Mouse (Mus musculus) olfactory bulb, adult 2 months (tissue): ENCODE data around the gene Tpcn1. TPM values are rescaled to one million over a fixed set of nuclear protein-coding genes. Genes with fewer than 3 reads are reported as not detected.

Experiments used
- H3K27ac ChIP-seq: fragments of 200-500 bp; 2 replicates; pipeline ENCODE4 v1.5.1; 2012; ENCODE audit warnings: low read depth, low read length; ENCODE audit not compliant: insufficient read depth
- H3K4me1 ChIP-seq: fragments of 200-500 bp; 2 replicates; pipeline ENCODE4 v1.6.1; 2012; ENCODE audit warnings: low read length; ENCODE audit not compliant: control insufficient read depth, insufficient read depth
- H3K4me3 ChIP-seq: fragments of 200-500 bp; 2 replicates; pipeline ENCODE4 v1.5.1; 2012; ENCODE audit warnings: mild to moderate bottlenecking, low read depth, low read length, moderate library complexity; ENCODE audit not compliant: insufficient read depth
- CTCF ChIP-seq: fragments of 200-500 bp; IDR thresholded peaks from 2 replicates; pipeline ENCODE4 v1.5.1; 2012; ENCODE audit warnings: low read depth, mild to moderate bottlenecking, low read length, moderate library complexity; ENCODE audit not compliant: insufficient read depth
- POLR2A ChIP-seq: fragments of 200-500 bp; IDR thresholded peaks from 2 replicates; pipeline ENCODE4 v1.6.1; 2012; ENCODE audit warnings: mild to moderate bottlenecking, low read depth, low read length, moderate library complexity; ENCODE audit not compliant: insufficient read depth
- WGBS: fragments of 180-500 bp; shearing (Covaris S2); methylation state at CpG from one replicate; pipeline ENCODE4 v1.1.7; 2018; 5-methylcytosine and 5-hydroxymethylcytosine counted together
- polyA plus RNA-seq: library from polyadenylated mRNA; stranded (reverse); fragments of >200 nt; gene quantifications from 2 replicates; pipeline ENCODE4 v1.2.4, GENCODE M21; 2012; ENCODE audit warnings: low replicate concordance; ENCODE audit not compliant: missing spikeins, insufficient read depth, insufficient read length

The Tpcn1 gene
- polyA plus RNA-seq, 1 experiment = not detected

DNA sequence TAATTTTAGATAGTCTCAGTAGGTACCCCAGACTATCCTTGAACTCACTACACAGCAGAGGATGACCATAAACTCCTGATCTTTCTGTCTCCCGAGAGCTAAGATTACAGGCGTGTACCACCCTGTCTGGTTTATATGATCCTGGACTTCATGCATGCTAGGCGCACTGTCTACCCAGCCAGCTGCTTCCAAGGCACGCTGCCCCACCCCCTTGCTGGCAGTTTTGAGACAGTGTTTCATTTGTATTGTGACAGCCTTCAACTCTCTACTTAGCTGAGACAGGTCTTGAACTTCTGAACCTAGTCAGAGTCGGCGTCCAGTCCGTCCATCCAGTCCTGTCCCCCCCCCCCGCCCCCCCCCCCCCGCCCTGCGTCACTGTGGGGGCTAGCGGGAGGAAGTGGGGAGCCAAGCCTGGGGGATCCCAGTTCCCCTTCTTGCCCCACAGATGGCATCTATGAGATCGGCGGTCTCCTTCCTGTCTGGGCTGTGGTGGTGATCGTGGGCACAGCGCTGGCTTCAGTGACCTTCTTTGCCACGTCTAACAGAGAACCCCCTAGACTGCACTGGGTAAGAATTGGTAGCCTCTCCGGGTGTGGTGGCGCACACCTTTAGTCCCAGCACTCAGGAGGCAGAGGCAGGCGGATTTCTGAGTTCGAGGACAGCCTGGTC, 61.0 kb downstream of the Tpcn1 start:
- TF ChIP-seq POLR2A (no peak), CTCF (no peak)
- H3K27ac ChIP-seq = no peak overlapping the region
- 0 out of 2 replicates have a peak, but pooled peaks cover under 1% of the 10 kb centered on the region for H3K4me1 ChIP-seq
- whole genome bisulfite sequencing = 81% methylated on average over 17 of the region's 20 CpGs
- H3K4me3 ChIP-seq = no peak overlapping the region

DNA sequence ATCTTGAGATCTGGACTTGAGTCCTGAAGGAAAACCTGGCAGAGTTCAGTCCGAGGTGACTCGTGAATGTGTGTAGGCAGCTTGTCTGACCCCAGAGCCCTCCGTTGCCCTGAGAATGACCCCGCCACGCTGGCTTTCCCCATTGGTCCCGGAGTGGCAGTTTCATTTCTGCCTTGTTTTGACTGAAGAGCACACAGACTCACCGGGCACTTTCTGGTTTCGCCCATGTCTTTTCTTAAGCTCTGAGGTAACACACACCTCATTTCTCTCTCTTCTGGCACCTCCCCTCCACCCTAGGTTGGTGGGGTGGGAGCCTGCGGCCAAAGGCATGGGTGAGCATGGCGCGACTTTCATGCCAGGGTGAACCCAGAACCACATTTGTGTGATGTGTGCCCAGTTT, 62.2 kb downstream of the Tpcn1 start:
- Histone ChIP-seq H3K4me3 (no peak overlapping the region), H3K27ac (no peak overlapping the region), H3K4me1 (no peaks in the 10 kb centered on the region)
- no peak for TF ChIP-seq POLR2A
- TF ChIP-seq CTCF = no peak
- WGBS = 87% methylated on average over 11 of the region's 11 CpGs

DNA sequence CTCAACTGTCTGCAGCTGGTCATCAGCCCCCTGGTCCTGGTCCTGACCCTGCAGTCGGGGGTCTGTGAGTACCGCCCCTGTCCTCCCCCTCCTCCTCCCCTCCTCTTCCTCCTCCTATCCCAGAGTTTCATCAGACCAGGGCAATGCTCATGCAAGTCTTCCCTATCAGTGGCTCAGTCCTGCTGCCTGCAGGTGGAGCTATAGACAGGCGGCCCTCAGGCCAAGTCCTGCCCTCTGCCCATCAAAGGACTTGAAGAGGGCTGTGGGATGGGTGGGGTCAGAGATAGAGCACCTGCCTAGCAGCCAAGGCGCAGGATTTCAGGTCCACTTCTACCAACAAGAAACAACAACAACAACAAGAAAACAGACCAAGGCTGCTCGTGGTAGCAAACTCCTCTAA, 62.7 kb downstream of the Tpcn1 start:
- 50% methylated on average over 5 of the region's 5 CpGs for WGBS

DNA sequence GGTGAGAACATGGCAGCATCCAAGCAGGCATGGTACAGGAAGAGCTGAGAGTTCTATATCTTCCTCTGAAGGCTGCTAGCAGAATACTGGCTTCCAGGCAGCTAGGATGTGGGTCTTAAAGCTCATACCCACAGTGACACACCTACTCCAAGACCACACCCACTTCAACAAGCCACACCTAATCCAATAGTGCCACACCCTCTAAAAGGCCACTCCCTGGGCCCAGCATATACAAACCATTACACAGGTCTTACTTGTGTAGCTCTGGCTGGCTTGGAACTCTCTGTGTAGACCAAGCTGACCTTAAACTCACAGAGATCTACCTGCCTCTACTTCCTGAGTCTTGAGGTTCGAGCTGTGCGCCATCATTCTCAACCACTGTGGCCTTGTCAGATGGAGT, 63.7 kb downstream of the Tpcn1 start:
- TF ChIP-seq CTCF = no peak
- no peak for TF ChIP-seq POLR2A
- Histone ChIP-seq H3K4me3 (no peak overlapping the region), H3K4me1 (no peaks in the 10 kb centered on the region), H3K27ac (no peak overlapping the region)
- WGBS = 95% methylated on average over 2 of the region's 2 CpGs

More for the DNA sequence above, 62.7 kb downstream of the Tpcn1 start:
- no peak overlapping the region for H3K27ac ChIP-seq
- no peak overlapping the region for H3K4me3 ChIP-seq
- TF ChIP-seq POLR2A (no peak), CTCF (no peak)
- no peaks in the 10 kb centered on the region for H3K4me1 ChIP-seq

DNA sequence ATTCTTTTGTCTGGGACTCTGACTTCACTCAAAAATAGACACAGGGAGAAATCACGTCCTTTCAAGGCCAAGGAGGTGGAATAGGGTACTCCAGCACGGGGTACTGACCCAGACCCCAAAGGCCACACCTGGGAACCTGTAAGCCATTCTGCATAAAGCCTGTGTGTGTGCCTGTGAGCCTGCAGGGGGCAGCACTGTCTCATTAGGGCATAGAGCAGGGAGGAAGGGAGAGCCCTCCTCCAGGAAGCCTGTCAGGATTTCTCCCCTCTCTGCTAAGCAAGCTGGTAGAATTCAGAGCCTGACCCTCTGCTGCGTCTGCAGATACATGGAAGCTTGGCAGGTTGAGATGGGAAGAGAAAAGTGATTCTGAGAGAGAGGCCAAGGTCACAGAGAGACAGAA, 65.8 kb downstream of the Tpcn1 start:
- Histone ChIP-seq H3K27ac (no peak overlapping the region), H3K4me3 (no peak overlapping the region), H3K4me1 (peaks cover 1% of the 10 kb centered on the region; the same call in 1 of the 2 replicates)
- 86% methylated on average over 3 of the region's 3 CpGs for WGBS
- TF ChIP-seq POLR2A = no peak
- TF ChIP-seq CTCF = no peak

DNA sequence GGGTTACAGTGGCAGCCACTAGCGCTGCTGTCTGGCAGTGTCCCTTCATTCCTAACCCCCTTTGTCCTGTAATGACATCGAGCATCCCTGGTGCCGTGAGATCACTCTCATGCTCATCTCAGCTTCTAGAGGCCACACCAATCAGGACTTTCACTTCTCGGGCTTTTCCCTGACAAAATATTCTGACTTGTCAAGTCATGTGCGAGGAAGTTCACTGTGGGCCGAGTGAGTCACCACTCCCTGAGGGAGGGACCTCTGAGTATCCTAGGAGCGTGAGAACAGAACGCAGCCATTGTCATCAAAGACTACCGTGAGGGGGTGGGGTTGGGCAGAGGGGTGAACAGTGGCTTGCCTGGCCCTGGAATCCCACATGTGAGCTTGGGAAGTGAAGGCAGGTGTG, 70.9 kb downstream of the Tpcn1 start:
- no peak overlapping the region for H3K4me3 ChIP-seq
- peaks cover 7% of the 10 kb centered on the region; the same call in 1 of the 2 replicates for H3K4me1 ChIP-seq
- no peak overlapping the region for H3K27ac ChIP-seq
- TF ChIP-seq CTCF (no peak), POLR2A (no peak)
- 61% methylated on average over 9 of the region's 9 CpGs for WGBS

DNA sequence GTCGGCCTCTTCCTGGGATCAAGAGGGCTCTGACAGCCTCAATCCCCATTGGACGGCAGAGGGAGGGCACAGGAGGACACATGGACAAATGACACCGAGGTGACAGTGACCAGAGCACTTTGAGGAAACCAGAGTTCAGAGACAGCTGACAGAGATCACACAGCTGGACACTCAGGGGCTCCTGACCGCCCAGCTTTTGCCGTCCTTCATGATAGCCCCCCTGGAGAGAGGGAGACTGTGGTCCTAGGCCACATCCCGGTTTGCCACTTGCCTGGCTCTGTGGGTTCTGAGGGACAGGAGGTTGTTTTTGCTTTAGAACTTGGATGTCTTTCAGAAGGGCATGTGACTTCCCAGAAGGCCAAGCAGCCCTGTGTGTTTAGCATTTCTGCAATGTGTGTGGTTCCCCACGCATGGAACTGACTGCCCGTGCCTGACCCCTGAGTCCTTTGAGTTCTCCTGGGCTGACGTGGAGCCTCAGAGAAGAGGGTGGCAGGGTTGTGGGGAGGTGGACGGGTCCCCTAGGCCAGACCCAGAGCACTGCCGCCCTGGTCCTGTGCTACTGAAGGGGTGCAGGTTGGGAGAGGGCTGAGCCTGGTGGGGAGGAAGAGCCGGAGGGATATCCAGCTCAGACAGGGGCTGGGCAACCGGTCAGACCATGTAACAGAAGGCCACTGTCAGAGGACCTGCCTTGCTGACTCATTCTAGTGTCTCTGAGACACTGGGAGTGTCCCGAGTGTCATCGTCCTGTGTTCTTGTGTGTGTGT, 72.1 kb downstream of the Tpcn1 start:
- no peak for TF ChIP-seq CTCF
- no peak for TF ChIP-seq POLR2A
- Histone ChIP-seq H3K4me1 (peaks cover 8% of the 10 kb centered on the region; the same call in 1 of the 2 replicates), H3K27ac (0 out of 2 replicates have a peak overlapping the region, but pooled peaks have one; percentile 25), H3K4me3 (no peak overlapping the region)
- 67% methylated on average over 15 of the region's 15 CpGs for WGBS

DNA sequence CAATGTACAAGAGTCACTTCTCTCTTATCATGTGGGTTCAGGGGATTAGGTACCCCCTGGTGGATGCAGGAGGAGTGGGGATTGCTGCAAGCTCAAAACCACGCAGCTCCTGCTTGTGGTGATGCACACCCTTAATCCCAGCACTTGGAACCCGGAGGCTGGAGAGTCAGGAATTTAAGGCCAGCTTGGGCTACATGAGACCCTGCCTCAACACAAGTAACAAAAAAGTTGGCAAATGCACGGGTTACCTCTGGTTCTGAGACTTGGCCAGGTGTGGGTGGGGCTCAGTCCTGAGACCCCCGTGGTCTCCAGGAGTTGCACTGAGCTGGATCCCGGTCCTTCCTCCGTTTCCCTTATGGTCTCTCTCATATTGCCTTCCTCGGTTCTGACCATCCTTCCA, 73.0 kb downstream of the Tpcn1 start:
- TF ChIP-seq POLR2A (no peak), CTCF (no peak)
- Histone ChIP-seq H3K4me1 (peaks cover 15% of the 10 kb centered on the region), H3K27ac (no peak overlapping the region), H3K4me3 (no peak overlapping the region)
- 84% methylated on average over 7 of the region's 7 CpGs for WGBS

DNA sequence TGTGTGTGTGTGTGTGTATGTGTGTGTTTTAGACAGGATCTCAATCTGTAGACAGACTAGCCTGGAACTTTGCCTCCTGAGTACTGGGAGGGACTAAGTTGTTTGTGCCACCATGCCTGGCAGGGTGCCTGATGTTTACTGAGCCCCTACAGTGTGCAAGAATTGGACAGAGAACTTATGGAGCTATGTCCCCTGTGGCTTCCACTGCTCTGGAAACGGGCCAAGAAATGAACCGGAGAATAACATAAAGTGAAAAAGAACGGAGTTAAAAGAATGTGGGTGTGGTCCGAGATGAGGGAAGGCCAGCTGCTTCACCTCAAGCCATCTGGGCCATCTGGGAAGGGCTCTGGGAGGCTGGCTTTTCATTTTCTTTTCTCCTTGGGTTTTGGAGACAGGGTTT, 73.7 kb downstream of the Tpcn1 start:
- peaks cover 15% of the 10 kb centered on the region for H3K4me1 ChIP-seq
- TF ChIP-seq POLR2A (no peak), CTCF (no peak)
- H3K27ac ChIP-seq = no peak overlapping the region
- H3K4me3 ChIP-seq = no peak overlapping the region
- 36% methylated on average over 4 of the region's 4 CpGs for whole genome bisulfite sequencing
